Mouse (Mus musculus): ENCODE measurements at regions not wholly inside any gene's neighbourhood (a gene's known extent, or its start where the extent isn't known, plus 50 kb on each side); places are given as distances from the start of the nearest gene placed in this dataset.

GRCm38 (mm10) chr19:16075512-16076086 is 57.0 kb upstream of the Gnaq start:
- H3K9me3 ChIP-seq (ENCODE audit: control insufficient read depth, low read length): no peaks in the 10 kb centered on the region
- H3K27ac ChIP-seq: no peak overlapping the region
- no peak overlapping the region for H3K4me3 ChIP-seq (ENCODE audit: insufficient read depth in 1 of 2, low read depth in 2 of 2, low read length in 2 of 2)
- H3K4me1 ChIP-seq (replicated peaks; ENCODE audit: control insufficient read depth in 2 of 2, insufficient read depth in 2 of 2, low read length in 1 of 2): no peaks in the 10 kb centered on the region
- TF ChIP-seq CTCF (IDR thresholded peaks at IDR 0.05; ENCODE audit: low read depth) (no peak), EP300 (IDR thresholded peaks at IDR 0.05; ENCODE audit: low read depth) (no peak)
- DNase-seq (ENCODE audit: low read depth in 3 of 3, low spot score in 3 of 3) (no peak), ATAC-seq (ENCODE audit: insufficient read depth) (no peak)
- WGBS (ENCODE audit: insufficient replicate concordance): 45% methylated on average over 2 of the region's 2 CpGs
- no peaks in the 10 kb centered on the region for H3K27me3 ChIP-seq (ENCODE audit: control insufficient read depth, insufficient read depth, low read length)
- H3K36me3 ChIP-seq (replicated peaks; ENCODE audit: control insufficient read depth, insufficient read depth, low read depth): no peaks in the 10 kb centered on the region
- H3K4me2 ChIP-seq (ENCODE audit: low read depth): no peak overlapping the region
- no peak overlapping the region for H3K9ac ChIP-seq (replicated peaks)

- 35% methylated on average over 1 of the region's 1 CpGs for WGBS (ENCODE audit: insufficient replicate concordance)
- Histone ChIP-seq H3K4me1 (replicated peaks; ENCODE audit: control insufficient read depth in 2 of 2, insufficient read depth in 2 of 2, low read length in 1 of 2) (no peaks in the 10 kb centered on the region), H3K27me3 (ENCODE audit: control insufficient read depth, insufficient read depth, low read length) (no peaks in the 10 kb centered on the region), H3K4me2 (ENCODE audit: low read depth) (no peak overlapping the region), H3K4me3 (ENCODE audit: insufficient read depth in 1 of 2, low read depth in 2 of 2, low read length in 2 of 2) (no peak overlapping the region), H3K9ac (replicated peaks) (no peak overlapping the region), H3K27ac (no peak overlapping the region), H3K9me3 (ENCODE audit: control insufficient read depth, low read length) (no peaks in the 10 kb centered on the region), H3K36me3 (replicated peaks; ENCODE audit: control insufficient read depth, insufficient read depth, low read depth) (no peaks in the 10 kb centered on the region)
- DNase-seq (ENCODE audit: low read depth in 3 of 3, low spot score in 3 of 3) (no peak), ATAC-seq (ENCODE audit: insufficient read depth) (no peak)
- no peak for TF ChIP-seq EP300 (IDR thresholded peaks at IDR 0.05; ENCODE audit: low read depth)
- no peak for TF ChIP-seq CTCF (IDR thresholded peaks at IDR 0.05; ENCODE audit: low read depth)
Observed at GRCm38 (mm10) chr19:16075026-16075425, 57.6 kb upstream of the Gnaq start.

- Histone ChIP-seq H3K9me3 (ENCODE audit: control insufficient read depth, low read length) (no peaks in the 10 kb centered on the region), H3K36me3 (replicated peaks; ENCODE audit: control insufficient read depth, insufficient read depth, low read depth) (no peaks in the 10 kb centered on the region), H3K9ac (replicated peaks) (no peak overlapping the region), H3K27me3 (ENCODE audit: control insufficient read depth, insufficient read depth, low read length) (no peaks in the 10 kb centered on the region), H3K27ac (no peak overlapping the region), H3K4me3 (ENCODE audit: insufficient read depth in 1 of 2, low read depth in 2 of 2, low read length in 2 of 2) (no peak overlapping the region), H3K4me2 (ENCODE audit: low read depth) (no peak overlapping the region), H3K4me1 (replicated peaks; ENCODE audit: control insufficient read depth in 2 of 2, insufficient read depth in 2 of 2, low read length in 1 of 2) (peaks cover 0 to 4% of the 10 kb centered on the region in 2 experiments; a peak in 1 of 4 replicates)
- TF ChIP-seq CTCF (IDR thresholded peaks at IDR 0.05; ENCODE audit: low read depth) (no peak), EP300 (IDR thresholded peaks at IDR 0.05; ENCODE audit: low read depth) (no peak)
- 32% methylated on average over 6 of the region's 6 CpGs for WGBS (ENCODE audit: insufficient replicate concordance)
- ATAC-seq (ENCODE audit: insufficient read depth): no peak
- no peak for DNase-seq (ENCODE audit: low read depth in 3 of 3, low spot score in 3 of 3)
Observed at GRCm38 (mm10) chr19:16067314-16067713, 65.3 kb upstream of the Gnaq start.

GRCm38 (mm10) chr19:16064911-16065310 is 67.7 kb upstream of the Gnaq start:
- H3K4me1 ChIP-seq (replicated peaks; ENCODE audit: control insufficient read depth in 2 of 2, insufficient read depth in 2 of 2, low read length in 1 of 2): peaks cover 0 to 4% of the 10 kb centered on the region in 2 experiments; a peak in 1 of 4 replicates
- H3K36me3 ChIP-seq (replicated peaks; ENCODE audit: control insufficient read depth, insufficient read depth, low read depth): no peaks in the 10 kb centered on the region
- H3K9me3 ChIP-seq (ENCODE audit: control insufficient read depth, low read length): no peaks in the 10 kb centered on the region
- no peaks in the 10 kb centered on the region for H3K27me3 ChIP-seq (ENCODE audit: control insufficient read depth, insufficient read depth, low read length)
- 67% methylated on average over 3 of the region's 3 CpGs for WGBS (ENCODE audit: insufficient replicate concordance)
- H3K27ac ChIP-seq: no peak overlapping the region
- DNase-seq (ENCODE audit: low read depth in 3 of 3, low spot score in 3 of 3) (no peak), ATAC-seq (ENCODE audit: insufficient read depth) (no peak)
- no peak overlapping the region for H3K4me2 ChIP-seq (ENCODE audit: low read depth)
- no peak overlapping the region for H3K4me3 ChIP-seq (ENCODE audit: insufficient read depth in 1 of 2, low read depth in 2 of 2, low read length in 2 of 2)
- H3K9ac ChIP-seq (replicated peaks): no peak overlapping the region
- TF ChIP-seq EP300 (IDR thresholded peaks at IDR 0.05; ENCODE audit: low read depth) (no peak), CTCF (IDR thresholded peaks at IDR 0.05; ENCODE audit: low read depth) (no peak)

GRCm38 (mm10) chr19:16063916-16064580 is 68.6 kb upstream of the Gnaq start:
- no peaks in the 10 kb centered on the region for H3K36me3 ChIP-seq (replicated peaks; ENCODE audit: control insufficient read depth, insufficient read depth, low read depth)
- peak overlapping the region in 1 of 2 experiments; percentile 39; a peak in 1 of 4 replicates for H3K4me3 ChIP-seq (ENCODE audit: insufficient read depth in 1 of 2, low read depth in 2 of 2, low read length in 2 of 2)
- no peaks in the 10 kb centered on the region for H3K27me3 ChIP-seq (ENCODE audit: control insufficient read depth, insufficient read depth, low read length)
- H3K9ac ChIP-seq (replicated peaks): no peak overlapping the region
- H3K4me2 ChIP-seq (ENCODE audit: low read depth): peak overlapping the region; percentile 55
- TF ChIP-seq CTCF (IDR thresholded peaks at IDR 0.05; ENCODE audit: low read depth) (peak; percentile 69), EP300 (IDR thresholded peaks at IDR 0.05; ENCODE audit: low read depth) (no peak)
- peaks cover 0 to 4% of the 10 kb centered on the region in 2 experiments; a peak in 1 of 4 replicates for H3K4me1 ChIP-seq (replicated peaks; ENCODE audit: control insufficient read depth in 2 of 2, insufficient read depth in 2 of 2, low read length in 1 of 2)
- H3K9me3 ChIP-seq (ENCODE audit: control insufficient read depth, low read length): no peaks in the 10 kb centered on the region
- H3K27ac ChIP-seq: no peak overlapping the region
- ATAC-seq (ENCODE audit: insufficient read depth): no peak
- 9% methylated on average over 12 of the region's 12 CpGs for WGBS (ENCODE audit: insufficient replicate concordance)
- DNase-seq (ENCODE audit: low read depth in 3 of 3, low spot score in 3 of 3): peak; percentile 24 to 40 (median 25)
